Mouse (Mus musculus): ENCODE data around the gene Uqcrq. TPM values are rescaled to one million over a fixed set of nuclear protein-coding genes. Genes with fewer than 3 reads are reported as not detected.

Uqcrq gene
- 72.4 and 85.3 TPM in 2 replicates for total RNA-seq (2012; rRNA removed)
- polyA plus RNA-seq (2012; ENCODE audit: insufficient read depth in 1 of 2, insufficient read length in 2 of 2, low read depth in 1 of 2, low replicate concordance in 2 of 2, missing spikeins in 1 of 2): 1,000 to 10,000 TPM in 1 of 2 experiments, not detected in 1; 1,130 TPM

DNA sequence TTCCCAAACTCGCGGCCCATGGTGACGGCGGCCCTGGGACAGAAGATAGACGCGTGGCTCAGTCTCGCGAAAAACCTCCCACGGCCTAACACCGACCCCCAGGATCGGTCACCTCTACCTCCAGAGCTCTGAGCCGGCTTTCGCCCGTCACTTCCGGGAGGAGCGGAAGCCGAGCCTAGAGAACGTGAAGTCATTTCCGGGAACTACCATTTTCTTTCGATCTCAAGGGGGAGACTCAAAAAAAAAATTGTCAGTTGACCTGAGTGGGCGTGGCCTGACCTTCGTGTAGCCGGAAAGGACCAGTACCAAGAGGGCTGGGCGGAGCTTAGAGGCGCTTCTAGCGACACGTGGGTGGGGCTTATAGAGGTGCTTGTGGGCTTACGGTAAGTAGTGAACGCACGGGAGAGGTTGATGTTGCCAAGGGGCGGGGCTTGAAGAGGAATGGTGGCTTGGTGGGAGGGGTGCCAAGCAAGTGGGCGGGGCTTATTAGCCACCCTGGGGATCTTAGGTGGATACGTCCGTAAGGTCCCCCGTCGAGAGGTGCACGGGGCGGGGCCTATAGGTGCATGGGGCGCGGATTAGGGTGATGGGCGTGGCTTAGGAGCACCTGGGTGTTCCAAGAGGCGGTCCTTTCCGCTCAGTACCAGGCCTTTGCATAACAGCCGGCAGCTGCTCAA, at the start of gene Uqcrq, which contains the start of gene Gdf9:
Gene Uqcrq, minus strand, starts transcription at position 162 of the 677 bp plus-strand sequence.
Gene Gdf9, plus strand, starts transcription at position 354 of the 677 bp plus-strand sequence.
- peak; percentile 100 for DNase-seq (ENCODE audit: low read depth, low spot score)
- peaks cover 7 to 30% of the 10 kb centered on the region in 2 experiments for H3K36me3 ChIP-seq (ENCODE audit: control insufficient read depth in 1 of 2, insufficient read depth in 2 of 2, low read length in 2 of 2)
- H3K79me2 ChIP-seq (ENCODE audit: control insufficient read depth, insufficient read depth, low read length, poor library complexity): peaks cover 14% of the 10 kb centered on the region
- no peaks in the 10 kb centered on the region for H3K9me3 ChIP-seq (replicated peaks; ENCODE audit: insufficient read depth, low read length)
- peak within 1 kb of the TSS; percentile 83 for H3K27ac ChIP-seq (ENCODE audit: control insufficient read depth, low read depth, low read length)
- peak within 1 kb of the TSS; percentile 95 for H3K9ac ChIP-seq (ENCODE audit: control insufficient read depth, low read depth, low read length, poor library complexity, severe bottlenecking)
- peaks cover 8 to 30% of the 10 kb centered on the region in 2 experiments for H3K4me1 ChIP-seq (ENCODE audit: control insufficient read depth in 1 of 2, insufficient read depth in 2 of 2, low read length in 2 of 2)
- peak within 1 kb of the TSS; percentile 89 to 94 for H3K4me3 ChIP-seq (ENCODE audit: control insufficient read depth in 1 of 2, insufficient read depth in 1 of 2, low read depth in 2 of 2, low read length in 2 of 2)
- H3K27me3 ChIP-seq (ENCODE audit: control insufficient read depth in 1 of 2, insufficient read depth in 2 of 2, low read length in 2 of 2): no peaks in the 10 kb centered on the region
- TF ChIP-seq ELF1 (IDR thresholded peaks at IDR 0.05; ENCODE audit: low read depth, low read length): peak; percentile 94
- peak; percentile 90 for TF ChIP-seq POLR2AphosphoS2 (IDR thresholded peaks at IDR 0.05; ENCODE audit: low read length)
- peak; percentile 98 for TF ChIP-seq NELFE (IDR thresholded peaks at IDR 0.05; ENCODE audit: low read depth, low read length)
- TF ChIP-seq EP300 (IDR thresholded peaks at IDR 0.05; ENCODE audit: low read depth in 1 of 2, low read length in 2 of 2): peak in 1 of 2 experiments; percentile 4; a peak in 1 of 4 replicates
- peak; percentile 85 for TF ChIP-seq ZMIZ1 (IDR thresholded peaks at IDR 0.05; ENCODE audit: low read depth, low read length)
- TF ChIP-seq ZNF384 (IDR thresholded peaks at IDR 0.05; ENCODE audit: low read depth, low read length): peak; percentile 100
- TF ChIP-seq HCFC1 (IDR thresholded peaks at IDR 0.05; ENCODE audit: low read depth, low read length): peak; percentile 96
- peak; percentile 96 for TF ChIP-seq TBP (IDR thresholded peaks at IDR 0.05; ENCODE audit: low read depth, low read length)
- no peak for TF ChIP-seq USF2 (IDR thresholded peaks at IDR 0.05; ENCODE audit: borderline replicate concordance in 1 of 2, insufficient read depth in 1 of 2, low read depth in 1 of 2, low read length in 2 of 2)
- TF ChIP-seq RAD21 (IDR thresholded peaks at IDR 0.05; ENCODE audit: low read depth, low read length): no peak
- no peak for TF ChIP-seq SMC3 (IDR thresholded peaks at IDR 0.05; ENCODE audit: low read depth, low read length)
- TF ChIP-seq NRF1 (IDR thresholded peaks at IDR 0.05; ENCODE audit: insufficient read depth, low read depth, low read length, poor library complexity, severe bottlenecking): no peak
- peak; percentile 26; the same call in 1 of the 2 replicates for TF ChIP-seq MYB (IDR thresholded peaks at IDR 0.05; ENCODE audit: low read depth, low read length)
- TF ChIP-seq BHLHE40 (IDR thresholded peaks at IDR 0.05; ENCODE audit: borderline replicate concordance, low read depth, low read length): peak; percentile 49; the same call in 1 of the 2 replicates
- no peak for TF ChIP-seq JUND (IDR thresholded peaks at IDR 0.05; ENCODE audit: low read depth, low read length)
- TF ChIP-seq MAFK (IDR thresholded peaks at IDR 0.05; ENCODE audit: borderline replicate concordance, low read depth, low read length): no peak
- TF ChIP-seq MAZ (IDR thresholded peaks at IDR 0.05; ENCODE audit: low read depth, low read length): 0 out of 2 replicates have a peak, but pooled peaks have one; percentile 20
- TF ChIP-seq UBTF (IDR thresholded peaks at IDR 0.05; ENCODE audit: borderline replicate concordance, insufficient read depth, low read depth, low read length): no peak
- TF ChIP-seq ZKSCAN1 (IDR thresholded peaks at IDR 0.05; ENCODE audit: low read depth, low read length): no peak; the same call in 1 of the 2 replicates
- no peak for TF ChIP-seq ZC3H11A (IDR thresholded peaks at IDR 0.05; ENCODE audit: low read depth, low read length)
- TF ChIP-seq CHD2 (IDR thresholded peaks at IDR 0.05; ENCODE audit: low read length): no peak
- TF ChIP-seq MEF2A (IDR thresholded peaks at IDR 0.05; ENCODE audit: extremely low read depth, insufficient replicate concordance, low read depth, low read length, poor library complexity, severe bottlenecking): no peak
- TF ChIP-seq USF1 (IDR thresholded peaks at IDR 0.05; ENCODE audit: low read depth, low read length): peak; percentile 85
- TF ChIP-seq GABPA (IDR thresholded peaks at IDR 0.05; ENCODE audit: low read depth, low read length): no peak
- peak; percentile 97 for TF ChIP-seq SIN3A (IDR thresholded peaks at IDR 0.05; ENCODE audit: low read length)
- peak; percentile 94 to 98 for TF ChIP-seq POLR2A (IDR thresholded peaks at IDR 0.05; ENCODE audit: control insufficient read depth in 1 of 2, insufficient read depth in 1 of 2, low read depth in 1 of 2, low read length in 2 of 2, poor library complexity in 1 of 2)
- no peak; the same call in 1 of the 2 replicates for TF ChIP-seq ETS1 (IDR thresholded peaks at IDR 0.05; ENCODE audit: low read depth, low read length)
- no peak for TF ChIP-seq GATA1 (IDR thresholded peaks at IDR 0.05; ENCODE audit: low read depth, low read length)
- TF ChIP-seq RCOR1 (IDR thresholded peaks at IDR 0.05; ENCODE audit: low read depth, low read length): no peak
- TF ChIP-seq MAX (IDR thresholded peaks at IDR 0.05; ENCODE audit: low read length): peak; percentile 78; the same call in 1 of the 2 replicates
- TF ChIP-seq E2F4 (IDR thresholded peaks at IDR 0.05; ENCODE audit: borderline replicate concordance, low read depth, low read length): no peak
- peak; percentile 77 for TF ChIP-seq MYC (IDR thresholded peaks at IDR 0.05; ENCODE audit: low read depth, low read length)
- peak; percentile 74 for TF ChIP-seq KAT2A (conservative IDR thresholded peaks at IDR 0.05; ENCODE audit: low read depth, low read length)
- peak; percentile 94 for TF ChIP-seq MXI1 (IDR thresholded peaks at IDR 0.05; ENCODE audit: low read depth, low read length)
- TF ChIP-seq POLR2AphosphoS5 (IDR thresholded peaks at IDR 0.05; ENCODE audit: borderline replicate concordance, low read depth, low read length): no peak

All from MEL (cell line).